Mouse (Mus musculus) frontal cortex, postnatal 10 days (tissue): ENCODE results near the gene P2rx7.

Experiments used
- DNase-seq, 2 experiments: peaks; one replicate each; pipeline ENCODE4 v3.0.0; 2022; ENCODE audit warnings: low spot score in 2 of 2, mixed read lengths in 1 of 2

The P2rx7 gene

DNA sequence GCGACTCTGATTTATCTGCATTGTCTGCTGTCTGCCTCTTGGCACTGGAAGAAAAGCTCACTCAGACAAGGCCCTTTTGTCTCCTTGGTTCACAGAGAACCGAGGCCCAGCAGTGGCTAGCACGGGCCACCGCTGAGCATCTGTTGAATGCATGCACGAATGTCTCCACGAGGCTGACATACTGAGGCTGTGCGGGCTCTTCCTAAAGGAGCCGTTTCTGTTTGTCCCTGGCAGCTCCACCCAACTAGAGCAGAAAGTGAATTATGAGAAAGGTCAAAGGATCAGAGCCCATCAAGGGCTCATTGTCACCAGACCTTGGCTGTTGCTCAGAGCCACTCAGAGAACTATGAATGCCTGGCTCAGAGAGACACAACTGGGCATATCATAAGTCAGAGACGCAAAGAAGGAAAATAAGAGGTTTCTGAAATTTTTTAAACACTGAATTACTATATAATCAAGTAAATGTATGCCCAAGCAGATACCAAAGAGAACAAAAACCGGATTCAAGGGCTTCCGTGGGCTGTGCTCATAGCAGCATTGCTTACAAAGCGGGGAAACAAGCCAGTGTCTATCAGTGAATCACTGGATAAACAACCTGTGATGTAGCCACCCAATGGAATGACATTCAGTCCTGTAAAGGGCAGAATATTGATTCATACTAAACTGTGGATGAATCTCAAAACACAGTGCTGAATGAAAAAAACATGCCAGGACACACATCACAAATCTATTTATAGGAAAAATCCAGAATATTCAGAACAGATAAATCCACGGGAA, 49.9 kb downstream of the P2rx7 start:
- peak in 1 of 2 experiments; percentile 18 for DNase-seq

DNA sequence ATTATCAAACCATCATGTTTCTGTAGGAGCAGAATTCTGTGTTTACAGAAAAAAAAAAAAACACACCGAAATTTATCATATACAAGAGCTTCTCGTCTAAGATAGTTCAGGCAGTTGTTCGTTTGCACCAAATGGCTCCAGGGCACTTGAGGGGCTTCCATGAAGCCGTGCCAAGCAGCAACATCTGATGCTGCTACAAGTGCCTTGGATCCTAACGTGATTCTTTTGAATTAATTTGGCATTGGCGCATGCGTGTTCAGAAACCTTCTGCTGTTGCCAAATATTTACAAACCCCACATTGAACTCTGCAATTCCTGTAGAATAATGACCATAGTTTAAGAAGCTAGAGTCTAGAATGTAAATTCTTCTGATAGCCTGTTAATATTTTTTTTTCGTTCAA, 51.8 kb downstream of the P2rx7 start:
- no peak for DNase-seq

DNA sequence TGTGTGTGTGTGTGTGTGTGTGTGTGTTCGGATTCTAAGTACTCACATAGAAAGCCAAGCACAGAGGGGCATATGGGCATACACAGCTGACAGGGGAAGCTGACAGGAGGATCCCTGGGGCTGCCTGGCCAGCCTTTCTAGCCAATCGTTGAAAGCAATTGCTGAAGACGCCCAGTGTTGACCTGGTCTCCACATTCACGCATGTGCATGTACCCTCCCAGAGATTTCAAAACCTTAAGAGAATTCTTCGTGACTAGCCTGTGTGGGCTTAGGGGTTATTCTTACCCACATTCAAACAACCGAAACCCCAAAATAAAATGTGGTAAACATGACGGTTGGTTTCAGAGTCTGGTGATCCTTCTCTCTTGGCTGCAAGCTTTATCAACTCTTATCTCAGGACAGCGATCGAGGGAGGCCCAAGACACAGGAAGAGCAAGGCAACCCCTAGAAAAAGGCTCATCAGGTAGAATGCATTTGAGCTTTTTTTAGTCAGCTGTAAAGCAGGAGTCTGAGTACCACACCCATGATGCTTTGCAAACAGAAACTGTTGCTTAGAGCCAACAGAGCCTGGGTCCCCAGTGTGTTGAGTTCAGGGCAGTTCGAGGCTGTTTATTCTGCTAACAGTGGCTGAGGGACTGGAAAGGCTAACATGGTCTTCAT, 54.5 kb downstream of the P2rx7 start:
- DNase-seq: no peak

DNA sequence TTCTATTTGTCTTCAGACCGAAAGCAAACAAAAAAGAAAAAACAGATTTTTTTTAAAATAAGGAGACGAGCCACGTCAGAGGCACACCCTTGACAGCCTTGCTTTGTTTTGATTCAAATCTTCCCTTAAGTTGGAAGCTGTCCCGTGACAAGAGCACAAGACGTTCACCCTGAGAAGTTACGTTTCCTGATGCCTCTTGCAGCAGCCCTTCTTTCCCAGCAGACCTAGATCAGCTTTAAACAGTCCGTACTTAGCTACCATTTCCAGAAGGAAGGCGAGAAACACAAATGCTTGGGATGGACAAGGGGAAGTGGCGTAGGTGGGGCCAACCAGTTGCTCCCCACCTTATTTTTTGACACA, 55.0 kb downstream of the P2rx7 start:
- DNase-seq: no peak

DNA sequence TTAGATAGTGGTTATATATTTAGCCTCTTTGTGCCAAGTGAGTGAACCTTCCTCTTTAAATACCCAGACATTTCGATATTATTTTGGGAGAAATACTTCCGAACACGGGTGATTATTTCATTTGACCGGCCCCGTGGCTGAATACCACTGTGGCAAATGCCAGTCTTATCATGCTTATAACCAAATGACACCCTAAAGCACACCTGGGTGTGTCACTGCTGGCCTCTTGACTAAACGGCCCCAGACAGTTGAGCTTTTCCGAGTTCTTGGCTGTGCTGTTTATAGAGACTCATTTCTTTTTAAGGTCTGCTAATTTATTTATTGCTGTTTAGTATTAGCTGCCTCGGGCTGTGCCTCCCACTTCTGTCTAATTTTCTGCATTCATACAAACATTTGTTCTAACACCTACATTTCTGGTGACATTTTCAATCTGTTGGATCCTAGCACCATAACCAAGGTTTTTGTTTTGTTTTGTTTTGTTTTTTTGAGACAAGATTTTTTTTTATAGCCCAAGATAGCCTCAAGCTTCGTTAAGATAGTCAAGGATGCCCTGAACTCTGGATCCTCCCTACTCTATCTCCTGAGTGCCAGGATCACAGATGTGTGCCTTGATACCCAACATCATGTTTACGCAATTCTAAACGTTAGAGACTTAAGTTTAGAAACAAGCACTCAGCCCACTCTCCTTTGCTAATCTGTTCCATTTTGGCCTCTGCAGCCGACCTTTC, 56.6 kb downstream of the P2rx7 start:
- DNase-seq: no peak

DNA sequence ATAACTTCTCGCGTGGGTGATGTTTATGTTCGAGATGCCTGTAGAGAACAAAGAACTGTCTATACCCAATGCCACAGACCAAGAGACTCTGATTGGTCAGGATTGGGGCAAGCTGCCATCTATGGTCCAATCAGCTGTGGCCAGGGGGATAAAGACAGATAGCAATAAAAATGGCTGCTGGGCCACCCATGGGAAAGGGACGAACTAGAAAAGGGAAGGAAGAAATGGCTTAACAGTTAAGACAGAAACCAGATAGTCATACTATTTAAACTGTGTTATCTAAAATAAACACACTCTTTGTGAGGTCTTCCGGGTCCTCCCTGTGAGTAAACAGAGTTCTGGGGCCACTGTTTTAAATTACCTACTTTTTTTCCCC, 57.1 kb downstream of the P2rx7 start:
- DNase-seq: no peak

DNA sequence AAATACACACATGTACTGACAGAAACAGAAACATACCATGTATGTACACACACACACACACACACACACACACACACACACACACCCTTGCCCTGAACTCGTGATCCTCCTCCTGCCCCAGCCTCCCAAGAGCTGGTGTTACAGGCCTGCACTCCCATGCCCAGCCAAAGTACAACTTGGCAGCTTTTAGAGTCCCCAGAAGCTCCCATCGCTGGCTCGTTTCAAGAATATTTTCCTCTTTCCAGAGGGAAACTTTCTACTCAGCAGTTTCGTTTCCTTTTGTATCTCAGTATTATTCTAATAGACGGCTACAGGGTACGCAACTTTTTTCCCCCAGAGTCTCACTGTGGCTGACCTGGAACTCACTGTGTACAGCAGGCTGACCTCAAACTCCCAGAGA, 58.4 kb downstream of the P2rx7 start:
- no peak for DNase-seq

DNA sequence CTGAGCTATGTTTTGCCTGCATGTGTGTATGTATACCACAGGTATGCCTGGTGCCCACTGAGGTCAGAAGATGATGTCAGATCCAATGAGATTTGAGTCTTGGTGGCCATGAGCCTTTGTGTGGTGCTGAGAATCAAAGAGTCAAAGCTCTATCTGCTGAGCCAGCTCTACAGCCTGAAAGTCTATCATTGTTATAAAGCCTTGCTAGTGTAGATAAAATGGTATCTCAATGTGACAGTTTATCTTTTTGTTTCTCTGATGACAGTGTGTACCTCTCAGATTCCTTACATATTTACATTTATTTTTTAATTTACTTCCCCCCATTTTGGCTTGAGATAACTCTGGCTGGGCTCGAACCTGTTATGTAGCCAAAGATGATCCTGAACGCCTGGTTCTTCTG, 59.9 kb downstream of the P2rx7 start:
- no peak for DNase-seq

DNA sequence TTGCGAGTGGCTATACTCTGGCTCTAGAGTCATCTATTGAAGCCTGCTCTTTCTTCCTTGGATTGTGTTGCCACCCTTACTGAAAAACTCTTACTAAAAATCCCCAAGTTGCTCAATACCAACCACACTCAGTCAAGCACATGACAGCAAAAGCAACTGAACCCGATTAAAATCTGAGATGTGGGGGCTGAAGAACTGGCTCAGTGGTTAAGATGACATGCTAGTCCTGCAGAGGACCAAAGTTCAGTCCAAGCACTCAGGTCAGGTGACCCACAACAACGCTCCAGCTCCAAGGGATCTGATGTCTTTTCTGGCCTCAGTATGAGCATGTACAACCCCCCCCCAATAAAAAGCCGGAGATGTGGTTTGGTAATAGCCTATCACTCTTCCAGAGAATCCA, 60.9 kb downstream of the P2rx7 start:
- no peak for DNase-seq

DNA sequence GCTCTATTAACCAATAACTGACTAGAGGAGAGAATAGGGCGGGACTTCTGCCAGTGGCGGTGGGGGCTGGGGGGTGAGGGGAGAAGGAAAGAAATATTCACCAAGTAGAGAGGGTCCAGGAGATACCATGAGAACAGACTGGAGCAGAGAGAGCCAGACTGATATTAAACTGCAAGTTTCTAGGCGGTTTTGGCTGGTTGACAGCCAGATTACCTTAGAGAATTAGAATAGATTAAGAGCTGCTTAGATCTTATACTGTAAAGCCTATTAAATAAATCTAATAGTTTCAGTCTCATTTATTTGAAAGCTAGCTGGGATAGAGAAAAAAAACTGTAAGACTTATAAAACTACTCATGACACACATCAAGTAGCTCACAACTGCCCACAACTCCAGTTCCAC, 61.5 kb downstream of the P2rx7 start:
- DNase-seq: no peak

DNA sequence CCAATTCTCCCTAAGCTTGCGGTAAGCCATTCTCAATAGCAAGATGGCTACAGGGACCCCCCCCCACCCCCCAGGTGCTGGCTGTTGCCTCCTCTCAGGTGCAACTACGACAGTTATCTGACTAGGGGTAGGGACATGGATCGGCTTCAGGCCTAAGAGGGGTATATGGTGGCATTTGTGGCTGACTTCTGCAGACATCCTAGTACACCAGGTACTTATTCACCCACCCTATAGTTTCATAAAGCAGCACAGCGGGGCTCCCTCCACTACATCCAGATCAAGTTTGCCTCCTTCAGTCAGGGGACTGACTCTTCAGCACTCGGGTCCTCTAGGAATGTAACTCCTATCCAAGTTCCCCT, 63.2 kb downstream of the P2rx7 start:
- DNase-seq: no peak

DNA sequence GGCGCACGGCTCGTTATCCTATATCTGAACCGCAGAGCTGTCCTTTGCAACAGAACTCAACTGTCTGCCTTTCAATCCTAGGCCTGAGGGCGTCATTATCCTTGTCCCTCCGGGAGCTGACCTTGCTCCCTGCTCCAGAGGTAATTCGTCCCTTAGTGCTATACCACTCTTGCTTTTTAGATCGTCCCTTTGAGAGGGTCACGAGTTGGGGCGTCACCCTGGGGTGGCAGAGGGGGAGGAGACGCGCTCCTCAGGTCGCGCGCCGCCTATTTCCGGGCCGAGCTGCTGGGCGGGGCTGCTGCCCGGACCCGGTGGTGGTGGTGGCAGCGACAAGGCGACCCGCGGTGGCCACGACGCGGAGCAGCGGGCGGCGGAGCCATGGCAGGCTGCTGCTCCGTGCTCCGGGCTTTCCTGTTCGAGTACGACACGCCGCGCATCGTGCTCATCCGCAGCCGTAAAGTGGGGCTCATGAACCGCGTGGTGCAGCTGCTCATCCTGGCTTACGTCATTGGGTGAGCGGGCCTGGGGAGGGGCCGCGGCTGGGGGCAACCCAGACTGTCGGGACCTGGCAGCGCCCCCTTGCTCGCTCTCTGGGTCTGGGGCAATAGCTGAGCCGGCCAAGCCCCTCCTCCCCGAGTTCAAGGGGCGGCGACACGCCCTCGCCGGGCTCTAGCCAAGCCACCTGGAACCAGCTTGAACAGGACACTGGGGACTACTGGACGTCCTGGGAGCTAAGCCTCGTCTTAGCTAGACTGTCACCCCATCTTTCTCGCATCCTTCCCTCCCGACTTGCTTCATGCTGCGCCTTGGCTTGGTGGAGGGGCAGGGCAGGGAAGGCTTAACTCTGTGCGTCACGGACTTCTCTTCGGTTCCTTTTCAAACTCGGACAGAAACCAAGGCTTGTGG, 63.8 kb downstream of the P2rx7 start, which contains the start of gene P2rx4:
P2rx4 (plus strand) TSS at position 269 of the 906 bp plus-strand sequence.
- DNase-seq: peak; percentile 86

DNA sequence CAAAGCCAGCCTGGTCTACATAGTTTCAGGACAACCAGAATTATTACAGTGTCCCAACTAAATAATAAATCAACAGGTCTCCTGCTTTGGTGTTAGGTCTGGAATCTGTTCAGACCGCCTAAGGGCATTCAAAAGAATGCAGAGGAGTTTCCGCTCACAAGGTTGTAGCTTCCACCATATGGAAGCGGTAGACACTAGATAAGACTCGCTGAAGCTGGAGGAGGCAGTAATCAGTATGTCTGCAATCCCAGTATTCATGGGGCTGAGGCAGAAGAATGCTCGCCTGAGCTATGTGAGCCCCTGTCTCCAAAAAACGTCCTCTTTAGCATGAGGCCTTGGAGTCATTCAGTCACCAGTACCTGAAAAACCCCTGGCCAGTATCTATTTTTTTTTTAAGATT, 65.1 kb downstream of the P2rx7 start:
- no peak for DNase-seq

DNA sequence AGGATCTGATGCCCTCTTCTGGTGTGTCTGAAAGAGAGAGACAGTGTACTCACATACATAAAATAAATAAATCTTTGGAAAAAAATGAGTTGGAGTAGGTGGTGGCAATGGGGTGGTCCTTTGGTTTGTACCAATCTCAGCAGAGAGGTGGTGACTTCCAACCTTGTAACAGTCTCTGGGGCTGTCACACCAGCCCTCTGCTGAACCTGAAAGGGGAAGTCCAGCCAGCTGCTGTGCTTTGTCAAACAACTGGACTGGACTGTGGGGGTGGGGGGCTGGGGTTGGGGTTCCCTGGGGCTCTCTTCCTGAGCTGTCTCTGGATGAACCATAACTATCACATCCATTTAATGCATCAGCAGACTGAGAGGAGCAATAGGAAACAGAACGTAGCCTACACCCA, 72.0 kb downstream of the P2rx7 start:
- no peak for DNase-seq

DNA sequence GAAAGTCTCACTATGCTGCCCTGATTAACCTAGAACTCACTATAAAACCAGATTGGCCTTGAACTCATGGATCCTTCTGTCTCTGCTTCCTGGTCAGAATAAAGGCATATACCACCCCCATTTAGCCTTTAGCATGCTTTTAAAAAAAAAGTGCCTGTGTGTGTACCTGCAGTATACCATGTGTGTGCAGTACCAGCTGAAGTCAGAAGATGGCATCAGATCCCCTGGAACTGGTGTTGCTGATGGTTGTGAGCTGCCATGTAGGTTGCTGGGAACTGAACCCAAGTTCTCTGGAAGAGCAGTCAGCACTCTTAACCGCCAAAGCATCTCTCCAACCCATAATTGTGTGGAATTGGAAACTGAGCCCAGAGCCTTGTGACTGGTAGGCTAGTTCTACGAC, 73.1 kb downstream of the P2rx7 start:
- no peak for DNase-seq

DNA sequence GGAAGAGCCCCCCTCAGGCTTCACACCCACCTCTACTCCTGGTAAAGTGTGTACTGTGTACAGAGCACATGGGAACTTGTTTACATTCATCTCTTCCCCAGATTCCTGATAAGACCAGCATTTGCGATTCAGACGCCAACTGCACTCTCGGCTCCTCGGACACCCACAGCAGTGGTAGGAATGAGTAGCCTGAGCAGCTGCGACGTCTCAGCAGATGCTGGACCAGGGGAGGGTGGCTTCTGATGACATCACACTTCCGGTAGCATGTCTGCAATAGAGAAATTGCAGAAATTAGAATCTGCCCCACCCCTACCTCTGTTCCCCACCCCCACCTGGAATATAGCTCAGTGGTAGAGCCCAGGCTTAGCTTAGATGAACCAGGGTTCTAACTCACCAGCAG, 74.7 kb downstream of the P2rx7 start:
- no peak for DNase-seq

DNA sequence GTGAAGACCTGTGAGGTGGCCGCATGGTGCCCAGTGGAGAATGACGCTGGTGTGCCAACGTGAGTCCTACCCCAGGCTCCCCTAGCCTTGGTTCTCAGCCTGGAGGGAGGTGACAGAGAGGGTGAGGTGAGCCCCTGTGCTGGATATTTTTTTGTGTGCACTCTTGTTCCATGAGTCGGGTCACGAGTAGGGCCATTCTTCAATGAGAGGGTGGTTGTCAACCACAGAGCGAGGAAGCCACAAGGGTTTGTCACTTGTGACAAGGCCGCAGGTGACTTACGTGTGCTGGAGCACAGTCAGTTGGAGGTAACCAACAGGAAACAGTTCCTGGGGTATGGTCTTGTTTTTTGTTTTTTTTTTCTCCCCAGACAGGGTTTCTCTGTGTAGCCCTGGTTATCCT, 75.5 kb downstream of the P2rx7 start:
- no peak for DNase-seq

DNA sequence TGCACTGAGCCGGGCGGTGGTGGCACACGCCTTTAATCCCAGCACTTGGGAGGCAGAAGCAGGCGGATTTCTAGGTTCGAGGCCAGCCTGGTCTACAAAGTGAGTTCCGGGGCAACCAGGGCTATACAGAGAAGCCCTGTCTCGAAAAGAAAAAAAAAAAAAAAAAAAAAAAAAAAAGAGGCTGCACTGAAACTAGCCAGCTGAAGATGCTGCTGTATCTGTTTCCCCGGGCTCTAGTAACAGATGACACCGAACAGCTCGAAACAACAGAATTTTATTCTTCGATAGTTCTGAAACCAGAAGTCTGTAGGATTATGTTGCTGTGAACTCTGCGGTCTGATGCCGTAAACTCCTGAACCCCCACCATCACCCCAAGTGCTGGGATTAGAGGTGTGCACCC, 81.7 kb downstream of the P2rx7 start:
- no peak for DNase-seq

DNA sequence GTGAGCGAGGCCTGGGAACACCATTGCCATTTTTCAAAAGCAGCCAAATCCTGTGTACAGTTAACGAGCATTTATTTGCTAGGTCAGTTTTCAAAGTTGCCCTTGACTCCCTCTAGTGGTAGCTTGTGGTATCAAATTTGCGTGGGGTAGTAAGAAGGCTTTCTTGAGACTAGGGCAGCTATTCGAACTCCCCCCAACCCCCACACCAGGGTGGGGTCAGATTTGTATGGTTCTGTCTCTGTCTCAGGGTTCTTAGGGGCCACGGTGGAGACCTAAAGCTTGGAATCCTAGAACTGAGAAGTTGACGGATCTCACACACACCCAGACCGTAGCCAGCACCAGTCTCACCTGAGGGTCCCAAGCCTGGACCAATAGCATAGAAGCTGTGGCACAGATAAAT, 82.4 kb downstream of the P2rx7 start:
- DNase-seq: peak; percentile 55 to 65

DNA sequence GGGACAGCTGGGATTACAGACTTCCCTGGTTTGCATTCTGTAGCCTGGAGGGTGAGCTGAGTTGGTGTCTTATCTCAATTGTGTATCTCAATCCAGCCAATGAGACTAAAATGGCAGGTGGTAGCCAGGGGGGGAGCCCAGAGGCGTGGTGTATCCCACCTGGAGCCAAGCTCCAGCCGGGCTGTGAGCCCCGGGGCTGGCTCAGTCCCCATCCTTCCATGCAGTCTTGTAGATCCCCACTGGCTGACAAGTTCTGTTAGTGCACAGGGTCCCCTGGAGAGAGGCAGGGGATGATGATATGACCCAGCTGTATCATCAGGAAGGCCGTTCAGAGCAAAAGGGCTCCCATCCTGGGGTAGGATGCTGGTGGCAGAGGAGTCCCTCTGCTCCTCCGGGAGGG, 82.9 kb downstream of the P2rx7 start:
- DNase-seq: no peak

DNA sequence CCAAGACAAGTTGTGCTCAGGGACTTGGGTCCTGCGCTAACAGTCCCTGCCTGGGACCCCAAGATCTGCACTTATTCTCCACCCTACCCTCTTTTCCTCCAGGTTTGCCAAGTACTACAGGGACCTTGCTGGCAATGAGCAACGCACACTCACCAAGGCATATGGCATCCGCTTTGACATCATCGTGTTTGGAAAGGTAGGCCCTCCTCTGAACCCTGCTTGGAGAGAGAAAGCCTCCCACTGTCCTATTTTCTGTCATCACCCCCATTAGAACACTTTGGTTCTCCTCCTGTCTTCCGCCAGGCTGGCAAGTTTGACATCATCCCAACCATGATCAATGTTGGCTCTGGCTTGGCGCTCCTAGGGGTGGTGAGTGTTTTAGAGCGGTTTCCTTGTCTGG, 83.4 kb downstream of the P2rx7 start:
- DNase-seq: no peak

DNA sequence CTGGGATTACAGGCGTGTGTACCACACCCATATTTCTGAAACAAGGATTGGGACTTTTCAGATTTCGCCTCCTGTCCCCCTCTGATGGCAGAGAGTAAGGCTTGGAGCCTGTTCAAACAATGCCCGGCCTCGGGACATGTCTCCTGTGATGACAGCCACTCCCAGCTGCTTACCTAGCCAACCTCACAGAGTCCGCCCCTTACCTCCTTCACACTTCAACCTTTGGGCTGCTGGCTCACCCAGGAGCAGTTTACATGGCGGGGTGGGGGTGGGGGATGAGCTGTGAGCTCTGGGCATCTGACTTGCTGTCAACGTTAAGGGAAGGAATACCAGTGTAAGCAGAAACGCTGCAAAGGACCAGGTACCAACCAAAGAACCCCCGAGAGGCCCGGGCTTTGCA, 87.1 kb downstream of the P2rx7 start:
- DNase-seq: no peak
